Mouse (Mus musculus): ENCODE data around the gene Plcl2.

The Plcl2 gene

GRCm38 (mm10) chr17:50735382-50735954 lies 226.3 kb downstream of the Plcl2 start:
- peak in 1 of 2 experiments; percentile 11 for DNase-seq (ENCODE audit: low spot score in 2 of 2)

DNA sequence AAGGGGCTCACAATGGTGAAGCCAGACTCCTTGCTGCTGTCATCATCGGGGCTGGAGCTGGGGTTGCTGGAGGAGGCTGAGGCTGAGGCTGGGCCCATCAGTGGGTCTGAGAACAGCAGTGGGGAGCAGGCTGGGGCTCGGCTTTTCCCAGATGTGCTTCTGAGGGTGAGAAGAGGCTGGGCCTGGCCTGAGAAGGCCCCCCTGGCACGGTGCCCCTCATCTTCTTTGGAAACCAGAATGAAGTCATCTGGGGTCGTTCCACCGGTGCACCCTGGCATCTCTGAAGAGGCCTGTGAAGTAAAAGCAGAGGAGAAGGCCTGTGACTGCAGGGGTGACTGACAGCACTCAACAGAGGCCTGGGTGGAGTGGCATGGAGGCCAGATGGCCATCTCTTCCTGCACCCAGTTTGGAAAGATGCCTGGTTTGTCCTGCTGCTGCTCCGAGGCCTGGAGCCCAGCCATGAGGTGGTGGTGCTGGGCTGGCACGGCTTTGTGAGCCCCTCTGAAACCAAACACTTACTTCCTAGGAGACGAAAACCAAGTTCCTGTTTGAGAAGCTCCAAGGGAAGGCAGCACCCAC lies 226.8 kb downstream of the Plcl2 start:
- DNase-seq (ENCODE audit: low spot score in 2 of 2) = no peak

DNA sequence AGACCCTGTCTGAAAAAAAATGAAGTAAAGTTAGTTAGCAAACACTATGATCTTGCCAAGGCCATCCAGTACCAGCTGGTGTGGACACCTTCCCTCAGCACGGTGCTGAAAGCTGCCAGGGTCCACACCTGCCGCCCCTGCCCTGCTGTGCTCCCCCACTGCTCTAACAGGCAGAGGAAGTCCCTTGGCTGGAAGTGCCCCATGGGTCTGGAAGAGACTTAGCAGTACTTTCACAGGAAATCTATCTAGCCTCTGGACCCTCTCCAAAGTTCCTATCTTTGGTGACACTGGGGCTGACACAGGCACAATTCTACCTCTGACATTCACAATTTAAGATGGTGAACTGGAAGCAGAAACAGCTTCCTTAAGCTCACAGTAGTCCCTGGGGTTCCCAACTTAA lies 227.9 kb downstream of the Plcl2 start:
- DNase-seq (ENCODE audit: low spot score in 2 of 2) = no peak
